Mouse (Mus musculus) gastrocnemius, adult 18-20 months (tissue): Measurements from ENCODE around the gene Gbp3. TPM values are rescaled to one million over a fixed set of nuclear protein-coding genes. Genes with fewer than 3 reads are reported as not detected.

Source experiments
- DNase-seq: peaks from one replicate; pipeline ENCODE4 v3.0.0; 2021; ENCODE audit warnings: low spot score
- total RNA-seq, 2 experiments: library from RNA; stranded (reverse); gene quantifications; 2 replicates each; pipeline ENCODE4 v1.2.3; 2021

The Gbp3 gene
- total RNA-seq, 2 experiments from 2014 or later = 1.6 to 4.3 TPM

GRCm38 (mm10) chr3:142587386-142587785 lies 27.6 kb downstream of the Gbp3 start:
- no peak for DNase-seq

GRCm38 (mm10) chr3:142588888-142589287 lies 29.1 kb downstream of the Gbp3 start:
- DNase-seq = no peak

GRCm38 (mm10) chr3:142590431-142591067 lies 30.7 kb downstream of the Gbp3 start:
- DNase-seq = no peak

GRCm38 (mm10) chr3:142594547-142594946 lies 34.7 kb downstream of the Gbp3 start, which contains the start of gene Gbp2b:
TSS of gene Gbp2b (plus strand) at chr3:142594847.
- no peak for DNase-seq

GRCm38 (mm10) chr3:142597923-142598322 lies 38.1 kb downstream of the Gbp3 start:
- DNase-seq = no peak

GRCm38 (mm10) chr3:142601675-142602074 lies 41.8 kb downstream of the Gbp3 start:
- no peak for DNase-seq

- DNase-seq = no peak
Measured at GRCm38 (mm10) chr3:142618658-142619057, 58.8 kb downstream of the Gbp3 start.

GRCm38 (mm10) chr3:142619606-142620005 lies 59.8 kb downstream of the Gbp3 start:
- no peak for DNase-seq

GRCm38 (mm10) chr3:142620111-142620955 lies 60.5 kb downstream of the Gbp3 start, which contains the start of gene Gbp2:
TSS of gene Gbp2 (plus strand) at chr3:142620602.
- DNase-seq = peak; percentile 55

GRCm38 (mm10) chr3:142620956-142621562 lies 61.2 kb downstream of the Gbp3 start:
- DNase-seq = no peak

Other genes starting within 250 kb of the Gbp3 start
- gene Pdlim5, start 164.3 kb upstream of the Gbp3 start, total RNA-seq = 100 to 1,000 TPM; 496 to 567 TPM
- 1 to 10 TPM in 1 of 2 experiments, under 1 TPM in 1; 0.98 to 3.9 TPM for gene Gbp5, start 66.0 kb upstream of the Gbp3 start, total RNA-seq
- gene Gbp7, start 29.7 kb upstream of the Gbp3 start, total RNA-seq = 1 to 10 TPM; 2.8 to 6.9 TPM
- under 1 TPM in 1 of 2 experiments, not detected in 1; 0.19 TPM for gene Gbp2b, start 34.8 kb downstream of the Gbp3 start, total RNA-seq
- 1 to 10 TPM; 2.4 to 5.7 TPM for gene Gbp2, start 60.6 kb downstream of the Gbp3 start, total RNA-seq
- gene Kyat3, start 141.0 kb downstream of the Gbp3 start, total RNA-seq = 10 to 100 TPM; 10.4 to 10.6 TPM
- 10 to 100 TPM; 15.5 to 16.4 TPM for gene Gtf2b, start 205.0 kb downstream of the Gbp3 start, total RNA-seq